Mouse (Mus musculus): Measurements from ENCODE around the gene Zbtb16. TPM values are rescaled to one million over a fixed set of nuclear protein-coding genes. Genes with fewer than 3 reads are reported as not detected.

Zbtb16 gene
- total and polyA plus RNA-seq, 3 experiments = 0.34 to 3.0 (median 0.90) TPM

DNA sequence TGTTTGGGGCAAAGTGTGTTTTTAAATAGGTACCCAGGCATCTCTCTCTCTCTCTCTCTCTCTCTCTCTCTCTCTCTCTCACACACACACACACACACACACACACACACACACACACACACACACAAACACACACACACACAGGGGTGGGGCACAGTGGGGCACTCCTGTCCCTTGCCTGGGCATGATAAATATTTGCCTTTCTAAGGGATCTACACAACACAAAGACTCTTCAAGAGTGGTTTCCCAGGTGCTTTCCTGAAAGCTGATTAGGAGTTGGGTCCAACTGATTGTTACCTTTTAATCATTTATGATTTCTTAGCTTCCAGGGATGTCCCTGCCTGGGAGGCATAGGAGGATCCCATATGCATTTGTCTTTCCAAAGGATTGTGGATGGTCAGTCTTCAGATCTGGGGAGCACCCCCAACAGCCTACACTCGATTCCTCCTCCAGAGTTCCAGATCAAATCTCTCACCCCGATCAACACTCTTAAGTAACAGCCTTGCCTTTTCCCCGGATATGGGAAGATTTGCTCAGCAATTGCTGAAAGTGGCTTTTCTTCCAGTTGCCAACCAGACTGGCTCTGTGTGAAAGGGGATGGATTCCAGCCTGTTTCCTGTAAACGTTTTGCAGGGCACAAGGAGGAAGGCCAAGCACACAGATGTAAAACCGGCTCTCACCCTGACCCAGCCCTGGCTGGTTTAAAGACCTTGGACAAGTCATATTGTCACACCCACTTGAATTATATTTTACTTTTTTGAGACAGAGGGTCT lies 90.5 kb downstream of the Zbtb16 start:
- no peak for DNase-seq (ENCODE audit: extremely low read depth)
- TF ChIP-seq RAD21 (IDR thresholded peaks at IDR 0.05; ENCODE audit: low read depth, low read length) = no peak
- no peak for TF ChIP-seq MYC (IDR thresholded peaks at IDR 0.05; ENCODE audit: low read depth, low read length)
- no peak for TF ChIP-seq POLR2A (IDR thresholded peaks at IDR 0.05; ENCODE audit: low read depth, low read length)
- no peak for TF ChIP-seq MXI1 (IDR thresholded peaks at IDR 0.05; ENCODE audit: low read depth, low read length)
- no peak for TF ChIP-seq GABPA (IDR thresholded peaks at IDR 0.05; ENCODE audit: insufficient replicate concordance, low read depth, low read length)
- TF ChIP-seq IRF4 (IDR thresholded peaks at IDR 0.05; ENCODE audit: low read depth, low read length) = no peak
- no peak for TF ChIP-seq BHLHE40 (IDR thresholded peaks at IDR 0.05; ENCODE audit: low read depth, low read length)
- TF ChIP-seq E2F4 (IDR thresholded peaks at IDR 0.05; ENCODE audit: insufficient replicate concordance, low read depth, low read length) = no peak
- no peak for TF ChIP-seq USF1 (IDR thresholded peaks at IDR 0.05; ENCODE audit: low read depth, low read length)
- H3K9ac ChIP-seq (ENCODE audit: insufficient read depth, low read depth) = no peak overlapping the region

DNA sequence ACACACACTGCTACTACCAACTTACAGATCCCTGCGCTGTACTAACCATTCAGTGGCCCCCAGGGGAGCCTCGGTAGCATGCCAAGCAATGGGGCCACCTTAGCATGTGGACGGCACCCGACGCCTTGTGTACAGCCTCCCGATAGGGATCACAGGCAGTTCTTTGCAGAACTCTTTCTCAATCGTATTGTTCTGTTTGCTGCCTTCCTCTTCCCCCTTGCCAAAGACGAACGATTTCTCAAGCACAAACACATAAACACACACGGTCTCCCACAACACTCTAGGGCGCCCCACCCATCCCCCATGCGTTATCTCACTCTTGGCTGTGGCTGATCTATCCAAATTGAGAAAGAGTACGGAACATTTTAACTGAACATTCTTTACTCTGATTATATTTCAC lies 91.1 kb downstream of the Zbtb16 start:
- H3K4me3 ChIP-seq (replicated peaks in 1 of 3; ENCODE audit: low read depth in 2 of 3, low read length in 2 of 3, poor library complexity in 1 of 3) = no peak overlapping the region

More for the DNA sequence above, 90.5 kb downstream of the Zbtb16 start:
- in situ Hi-C loops (cut with MboI; ENCODE audit: low pct_ligation_motif_present, low pct_unique_long_range_greater_than_20kb, low sequenced_read_pairs) = no loop called here
- 0 out of 4 replicates have a peak, but pooled peaks cover 0 to 3% of the 10 kb centered on the region in 2 experiments for H3K4me1 ChIP-seq (ENCODE audit: control insufficient read depth in 1 of 2, insufficient read depth in 2 of 2)
- no peak overlapping the region for H3K4me3 ChIP-seq (replicated peaks in 1 of 3; ENCODE audit: low read depth in 2 of 3, low read length in 2 of 3, poor library complexity in 1 of 3)
- no peaks in the 10 kb centered on the region for H3K79me2 ChIP-seq (replicated peaks; ENCODE audit: control insufficient read depth, extremely low read depth, insufficient read depth, poor library complexity, severe bottlenecking)
- no peaks in the 10 kb centered on the region for H3K9me3 ChIP-seq (replicated peaks; ENCODE audit: low read length)
- H3K36me3 ChIP-seq (replicated peaks in 1 of 2; ENCODE audit: control insufficient read depth in 1 of 2, insufficient read depth in 1 of 2, low read length in 1 of 2) = peaks cover 10 to 13% of the 10 kb centered on the region in 2 experiments
- dilution Hi-C loops (cut with MboI; ENCODE audit: extremely low pct_ligation_motif_present, extremely low pct_unique_long_range_greater_than_20kb, low sequenced_read_pairs) = no loop called here
- no peaks in the 10 kb centered on the region for H3K27me3 ChIP-seq (replicated peaks)
- H3K4me2 ChIP-seq (ENCODE audit: insufficient read depth, low read depth, poor library complexity, severe bottlenecking) = no peak overlapping the region
- H3K27ac ChIP-seq (ENCODE audit: insufficient read depth, low read depth) = no peak overlapping the region

More for the DNA sequence above, 91.1 kb downstream of the Zbtb16 start:
- dilution Hi-C loops (cut with MboI; ENCODE audit: extremely low pct_ligation_motif_present, extremely low pct_unique_long_range_greater_than_20kb, low sequenced_read_pairs) = no loop called here
- Histone ChIP-seq H3K36me3 (replicated peaks in 1 of 2; ENCODE audit: control insufficient read depth in 1 of 2, insufficient read depth in 1 of 2, low read length in 1 of 2) (peaks cover 10 to 13% of the 10 kb centered on the region in 2 experiments), H3K4me1 (ENCODE audit: control insufficient read depth in 1 of 2, insufficient read depth in 2 of 2) (0 out of 4 replicates have a peak, but pooled peaks cover 0 to 3% of the 10 kb centered on the region in 2 experiments), H3K9me3 (replicated peaks; ENCODE audit: low read length) (no peaks in the 10 kb centered on the region), H3K27ac (ENCODE audit: insufficient read depth, low read depth) (no peak overlapping the region), H3K4me2 (ENCODE audit: insufficient read depth, low read depth, poor library complexity, severe bottlenecking) (no peak overlapping the region), H3K9ac (ENCODE audit: insufficient read depth, low read depth) (no peak overlapping the region), H3K79me2 (replicated peaks; ENCODE audit: control insufficient read depth, extremely low read depth, insufficient read depth, poor library complexity, severe bottlenecking) (no peaks in the 10 kb centered on the region), H3K27me3 (replicated peaks) (no peaks in the 10 kb centered on the region)
- in situ Hi-C loops (cut with MboI; ENCODE audit: low pct_ligation_motif_present, low pct_unique_long_range_greater_than_20kb, low sequenced_read_pairs) = no loop called here
- TF ChIP-seq JUND (conservative IDR thresholded peaks at IDR 0.05; ENCODE audit: low read depth, low read length) = no peak
- TF ChIP-seq POLR2AphosphoS2 (IDR thresholded peaks at IDR 0.05; ENCODE audit: low read depth, low read length) = no peak
- TF ChIP-seq MXI1 (IDR thresholded peaks at IDR 0.05; ENCODE audit: low read depth, low read length) = no peak
- TF ChIP-seq SIN3A (IDR thresholded peaks at IDR 0.05; ENCODE audit: low read length) = no peak
- TF ChIP-seq EP300 (IDR thresholded peaks at IDR 0.05; ENCODE audit: low read length) = no peak
- no peak for TF ChIP-seq GABPA (IDR thresholded peaks at IDR 0.05; ENCODE audit: insufficient replicate concordance, low read depth, low read length)
- no peak for TF ChIP-seq ETS1 (conservative IDR thresholded peaks at IDR 0.05; ENCODE audit: low read depth, low read length)
- TF ChIP-seq HCFC1 (IDR thresholded peaks at IDR 0.05; ENCODE audit: low read depth, low read length) = no peak
- no peak for TF ChIP-seq SMC3 (IDR thresholded peaks at IDR 0.05; ENCODE audit: low read depth, low read length)
- no peak for TF ChIP-seq ELF1 (IDR thresholded peaks at IDR 0.05; ENCODE audit: low read depth, low read length)
- TF ChIP-seq CTCF (conservative IDR thresholded peaks at IDR 0.05 in 1 of 2, IDR thresholded peaks at IDR 0.05 in 1 of 2; ENCODE audit: low read depth in 2 of 2, low read length in 2 of 2) = no peak
- no peak for TF ChIP-seq BHLHE40 (IDR thresholded peaks at IDR 0.05; ENCODE audit: low read depth, low read length)
- no peak for TF ChIP-seq NELFE (IDR thresholded peaks at IDR 0.05; ENCODE audit: low read depth, low read length)
- no peak for TF ChIP-seq NRF1 (IDR thresholded peaks at IDR 0.05; ENCODE audit: low read depth, low read length)
- no peak for TF ChIP-seq USF1 (IDR thresholded peaks at IDR 0.05; ENCODE audit: low read depth, low read length)
- TF ChIP-seq RCOR1 (conservative IDR thresholded peaks at IDR 0.05; ENCODE audit: low read depth, low read length) = no peak
- no peak for TF ChIP-seq MEF2A (IDR thresholded peaks at IDR 0.05; ENCODE audit: borderline replicate concordance, low read depth, low read length)
- TF ChIP-seq E2F4 (IDR thresholded peaks at IDR 0.05; ENCODE audit: insufficient replicate concordance, low read depth, low read length) = no peak
- DNase-seq (ENCODE audit: extremely low read depth) = no peak
